Mouse (Mus musculus): ENCODE results near the gene Mpst.

GRCm38 (mm10) chr15:78420395-78420794, 14.2 kb downstream of the Mpst start:
- TF ChIP-seq CTCF (conservative IDR thresholded peaks at IDR 0.05; ENCODE audit: low read length) (no peak), POU5F1 (IDR thresholded peaks at IDR 0.05; ENCODE audit: borderline replicate concordance, low read length) (no peak), NANOG (IDR thresholded peaks at IDR 0.05; ENCODE audit: borderline replicate concordance, low read length) (no peak)

Data from E14TG2a.4 (cell line).